Mouse (Mus musculus): ENCODE measurements around the gene Best1. TPM values are rescaled to one million over a fixed set of nuclear protein-coding genes. Genes with fewer than 3 reads are reported as not detected.

The Best1 gene
- 0.42 and 0.72 TPM in 2 replicates for polyA plus RNA-seq (2015; fragmentation: Nextera tagmentation; extraction: Ambion mirVana)

GRCm38 (mm10) chr19:10001206-10001969 is at the start of gene Best1, which contains the start of gene Rab3il1:
TSS of gene Best1 (minus strand) at chr19:10001633.
TSS of gene Rab3il1 (plus strand) at chr19:10001669.
- H3K9me3 ChIP-seq (ENCODE audit: control insufficient read depth, low read length): no peaks in the 10 kb centered on the region
- H3K9ac ChIP-seq (ENCODE audit: low read depth, low read length): no peak within 1 kb of the TSS
- ATAC-seq: no peak
- no peak within 1 kb of the TSS for H3K27ac ChIP-seq (ENCODE audit: low read length)
- no peaks in the 10 kb centered on the region for H3K4me1 ChIP-seq (ENCODE audit: control insufficient read depth, insufficient read depth, low read length)
- H3K27me3 ChIP-seq (replicated peaks; ENCODE audit: control insufficient read depth, insufficient read depth, low read length): no peaks in the 10 kb centered on the region
- H3K4me3 ChIP-seq (ENCODE audit: low read length): no peak within 1 kb of the TSS
- 78% methylated on average over 7 of the region's 7 CpGs for WGBS
- H3K4me2 ChIP-seq (ENCODE audit: low read depth, low read length): no peak within 1 kb of the TSS
- H3K36me3 ChIP-seq (ENCODE audit: control insufficient read depth, insufficient read depth, low read length): no peaks in the 10 kb centered on the region

- Histone ChIP-seq H3K9me3 (ENCODE audit: control insufficient read depth, low read length) (no peaks in the 10 kb centered on the region), H3K27ac (ENCODE audit: low read length) (peak overlapping the region; percentile 23), H3K9ac (ENCODE audit: low read depth, low read length) (no peak overlapping the region), H3K27me3 (replicated peaks; ENCODE audit: control insufficient read depth, insufficient read depth, low read length) (no peaks in the 10 kb centered on the region), H3K4me1 (ENCODE audit: control insufficient read depth, insufficient read depth, low read length) (peaks cover 11% of the 10 kb centered on the region), H3K36me3 (ENCODE audit: control insufficient read depth, insufficient read depth, low read length) (0 out of 2 replicates have a peak, but pooled peaks cover 3% of the 10 kb centered on the region), H3K4me2 (ENCODE audit: low read depth, low read length) (no peak overlapping the region), H3K4me3 (ENCODE audit: low read length) (no peak overlapping the region)
- 51% methylated on average over 2 of the region's 2 CpGs for WGBS
- peak; percentile 84 for ATAC-seq
Observed at GRCm38 (mm10) chr19:10050438-10050837, 49.0 kb upstream of the Best1 start.

- no peak overlapping the region for H3K9ac ChIP-seq (ENCODE audit: low read depth, low read length)
- no peak overlapping the region for H3K27ac ChIP-seq (ENCODE audit: low read length)
- no peaks in the 10 kb centered on the region for H3K27me3 ChIP-seq (replicated peaks; ENCODE audit: control insufficient read depth, insufficient read depth, low read length)
- no peak overlapping the region for H3K4me2 ChIP-seq (ENCODE audit: low read depth, low read length)
- no peaks in the 10 kb centered on the region for H3K9me3 ChIP-seq (ENCODE audit: control insufficient read depth, low read length)
- no peak overlapping the region for H3K4me3 ChIP-seq (ENCODE audit: low read length)
- H3K4me1 ChIP-seq (ENCODE audit: control insufficient read depth, insufficient read depth, low read length): peaks cover 11% of the 10 kb centered on the region
- peak; percentile 17; the same call in 1 of the 2 replicates for ATAC-seq
- 0 out of 2 replicates have a peak, but pooled peaks cover 3% of the 10 kb centered on the region for H3K36me3 ChIP-seq (ENCODE audit: control insufficient read depth, insufficient read depth, low read length)
Observed at GRCm38 (mm10) chr19:10049533-10049932, 48.1 kb upstream of the Best1 start.

DNA sequence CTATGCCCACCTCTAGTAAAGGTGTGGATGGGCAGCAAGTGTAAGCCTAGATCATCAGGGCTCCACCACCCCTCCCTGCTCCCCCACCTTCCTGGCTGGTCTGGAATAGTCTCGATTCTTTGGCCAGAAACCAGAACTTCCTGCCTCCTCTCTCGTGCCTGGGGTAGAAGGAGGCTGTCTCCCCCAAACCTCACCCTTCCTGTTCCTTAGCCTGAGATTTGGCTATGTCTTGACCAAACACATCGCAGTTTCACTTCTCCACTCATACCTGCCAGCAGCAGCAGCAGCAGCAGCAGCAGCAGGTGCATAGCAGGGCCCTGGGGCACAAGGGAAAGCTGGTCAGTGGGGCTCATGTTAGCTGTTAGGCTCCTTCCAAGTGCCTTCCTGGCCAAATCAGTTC is 45.5 kb upstream of the Best1 start:
- no peak overlapping the region for H3K4me2 ChIP-seq (ENCODE audit: low read depth, low read length)
- no peak overlapping the region for H3K4me3 ChIP-seq (ENCODE audit: low read length)
- H3K27ac ChIP-seq (ENCODE audit: low read length): no peak overlapping the region
- no peak for ATAC-seq
- no peaks in the 10 kb centered on the region for H3K27me3 ChIP-seq (replicated peaks; ENCODE audit: control insufficient read depth, insufficient read depth, low read length)
- no peak overlapping the region for H3K9ac ChIP-seq (ENCODE audit: low read depth, low read length)
- no peaks in the 10 kb centered on the region for H3K36me3 ChIP-seq (ENCODE audit: control insufficient read depth, insufficient read depth, low read length)
- 44% methylated on average over 3 of the region's 3 CpGs for WGBS
- no peaks in the 10 kb centered on the region for H3K9me3 ChIP-seq (ENCODE audit: control insufficient read depth, low read length)
- H3K4me1 ChIP-seq (ENCODE audit: control insufficient read depth, insufficient read depth, low read length): peaks cover 26% of the 10 kb centered on the region

GRCm38 (mm10) chr19:10046346-10046745 is 44.9 kb upstream of the Best1 start:
- Histone ChIP-seq H3K4me2 (ENCODE audit: low read depth, low read length) (no peak overlapping the region), H3K27me3 (replicated peaks; ENCODE audit: control insufficient read depth, insufficient read depth, low read length) (no peaks in the 10 kb centered on the region), H3K4me1 (ENCODE audit: control insufficient read depth, insufficient read depth, low read length) (peaks cover 30% of the 10 kb centered on the region), H3K9me3 (ENCODE audit: control insufficient read depth, low read length) (no peaks in the 10 kb centered on the region), H3K4me3 (ENCODE audit: low read length) (no peak overlapping the region), H3K9ac (ENCODE audit: low read depth, low read length) (no peak overlapping the region), H3K27ac (ENCODE audit: low read length) (peak overlapping the region; percentile 38; the same call in 1 of the 2 replicates), H3K36me3 (ENCODE audit: control insufficient read depth, insufficient read depth, low read length) (no peaks in the 10 kb centered on the region)
- no peak for ATAC-seq
- WGBS: 66% methylated on average over 4 of the region's 4 CpGs

- H3K27me3 ChIP-seq (replicated peaks; ENCODE audit: control insufficient read depth, insufficient read depth, low read length): no peaks in the 10 kb centered on the region
- H3K9ac ChIP-seq (ENCODE audit: low read depth, low read length): no peak overlapping the region
- no peak overlapping the region; the same call in 1 of the 2 replicates for H3K27ac ChIP-seq (ENCODE audit: low read length)
- no peak overlapping the region for H3K4me3 ChIP-seq (ENCODE audit: low read length)
- 86% methylated on average over 2 of the region's 2 CpGs for WGBS
- no peaks in the 10 kb centered on the region for H3K36me3 ChIP-seq (ENCODE audit: control insufficient read depth, insufficient read depth, low read length)
- no peaks in the 10 kb centered on the region for H3K9me3 ChIP-seq (ENCODE audit: control insufficient read depth, low read length)
- ATAC-seq: no peak
- H3K4me1 ChIP-seq (ENCODE audit: control insufficient read depth, insufficient read depth, low read length): peaks cover 30% of the 10 kb centered on the region
- H3K4me2 ChIP-seq (ENCODE audit: low read depth, low read length): no peak overlapping the region
Observed at GRCm38 (mm10) chr19:10045707-10046106, 44.3 kb upstream of the Best1 start.

- Histone ChIP-seq H3K4me3 (ENCODE audit: low read length) (no peak overlapping the region), H3K9ac (ENCODE audit: low read depth, low read length) (no peak overlapping the region), H3K27me3 (replicated peaks; ENCODE audit: control insufficient read depth, insufficient read depth, low read length) (no peaks in the 10 kb centered on the region), H3K9me3 (ENCODE audit: control insufficient read depth, low read length) (no peaks in the 10 kb centered on the region), H3K4me2 (ENCODE audit: low read depth, low read length) (0 out of 2 replicates have a peak overlapping the region, but pooled peaks have one; percentile 16), H3K27ac (ENCODE audit: low read length) (no peak overlapping the region), H3K4me1 (ENCODE audit: control insufficient read depth, insufficient read depth, low read length) (peaks cover 30% of the 10 kb centered on the region), H3K36me3 (ENCODE audit: control insufficient read depth, insufficient read depth, low read length) (no peaks in the 10 kb centered on the region)
- ATAC-seq: no peak
Observed at GRCm38 (mm10) chr19:10043643-10044042, 42.2 kb upstream of the Best1 start.

DNA sequence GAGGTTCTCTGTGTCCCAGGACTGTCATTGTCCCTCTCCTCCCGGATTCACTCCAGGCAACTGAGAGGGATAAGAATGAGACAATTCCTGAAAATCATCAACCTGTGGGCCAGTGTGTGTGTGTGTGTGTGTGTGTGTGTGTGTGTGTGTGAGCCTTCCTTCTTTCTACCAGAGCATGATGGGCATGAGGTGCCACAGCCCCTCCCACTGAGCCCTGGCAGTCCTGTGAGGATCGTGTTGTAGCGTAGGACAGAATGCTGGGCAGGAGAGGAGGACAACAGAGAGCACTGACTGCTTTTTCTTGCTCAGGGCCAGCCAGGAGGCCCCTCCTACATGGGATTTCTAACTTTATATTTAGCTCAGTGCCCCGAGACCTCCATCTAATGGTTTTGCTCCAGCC is 41.4 kb upstream of the Best1 start:
- ATAC-seq: no peak
- no peaks in the 10 kb centered on the region for H3K36me3 ChIP-seq (ENCODE audit: control insufficient read depth, insufficient read depth, low read length)
- H3K27ac ChIP-seq (ENCODE audit: low read length): no peak overlapping the region
- no peaks in the 10 kb centered on the region for H3K27me3 ChIP-seq (replicated peaks; ENCODE audit: control insufficient read depth, insufficient read depth, low read length)
- H3K4me3 ChIP-seq (ENCODE audit: low read length): no peak overlapping the region
- no peaks in the 10 kb centered on the region for H3K9me3 ChIP-seq (ENCODE audit: control insufficient read depth, low read length)
- H3K9ac ChIP-seq (ENCODE audit: low read depth, low read length): no peak overlapping the region; the same call in 1 of the 2 replicates
- 83% methylated on average over 4 of the region's 4 CpGs for WGBS
- H3K4me2 ChIP-seq (ENCODE audit: low read depth, low read length): peak overlapping the region; percentile 97; the same call in 1 of the 2 replicates
- H3K4me1 ChIP-seq (ENCODE audit: control insufficient read depth, insufficient read depth, low read length): peaks cover 34% of the 10 kb centered on the region

DNA sequence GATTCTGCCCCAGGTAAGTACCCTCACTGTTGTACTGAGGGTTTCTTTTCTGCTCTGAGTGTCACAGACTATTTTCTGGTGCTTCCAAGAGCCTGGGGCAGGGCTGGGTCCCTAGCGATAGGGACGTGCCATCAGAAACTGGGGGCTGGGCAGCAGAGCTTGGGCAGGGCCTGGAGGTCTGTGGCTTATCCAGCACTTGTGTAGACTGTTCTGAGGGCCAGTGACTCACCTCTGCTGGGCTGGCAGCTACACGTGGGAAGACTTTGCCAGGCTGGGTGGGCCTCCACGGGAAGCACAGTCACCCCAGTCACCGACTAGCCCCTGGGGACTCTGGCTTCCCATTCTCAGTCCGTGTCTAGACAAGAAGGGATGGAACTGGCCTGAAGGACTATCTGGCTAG is 40.8 kb upstream of the Best1 start:
- H3K9ac ChIP-seq (ENCODE audit: low read depth, low read length): peak overlapping the region; percentile 79
- H3K4me1 ChIP-seq (ENCODE audit: control insufficient read depth, insufficient read depth, low read length): peaks cover 34% of the 10 kb centered on the region
- ATAC-seq: peak; percentile 13; the same call in 1 of the 2 replicates
- H3K27me3 ChIP-seq (replicated peaks; ENCODE audit: control insufficient read depth, insufficient read depth, low read length): no peaks in the 10 kb centered on the region
- no peaks in the 10 kb centered on the region for H3K36me3 ChIP-seq (ENCODE audit: control insufficient read depth, insufficient read depth, low read length)
- H3K4me2 ChIP-seq (ENCODE audit: low read depth, low read length): peak overlapping the region; percentile 97
- H3K9me3 ChIP-seq (ENCODE audit: control insufficient read depth, low read length): no peaks in the 10 kb centered on the region
- H3K27ac ChIP-seq (ENCODE audit: low read length): no peak overlapping the region
- WGBS: 45% methylated on average over 6 of the region's 6 CpGs
- H3K4me3 ChIP-seq (ENCODE audit: low read length): peak overlapping the region; percentile 71

All from intestine, embryonic 16.5 days (tissue).